In genomic region chr19:59196111-59196666, GRCm38 (mm10) we compare ENCODE assay signal across 10 mouse cellular contexts. TPM values are rescaled to one million over a fixed set of nuclear protein-coding genes. Genes with fewer than 3 reads are reported as not detected.
DNase-seq lines count a peak whose midpoint lies in the region; ATAC-seq and TF ChIP-seq lines count a peak whose summit lies in the region.
"Had no signal": no experiment of that assay in that cellular context is flagged by ENCODE, and none has a peak within 500 bp of the region (broad histone marks: within the 10 kb centered on the region; RNA-seq: fewer than 3 reads in every experiment).

No protein-coding gene starts in this region.

- H3K36me3 ChIP-seq in ES-Bruce4 (ENCODE audit: control insufficient read depth, insufficient read depth, low read length, poor library complexity, severe bottlenecking): no peaks in the 10 kb centered on the region
- no peaks in the 10 kb centered on the region for H3K36me3 ChIP-seq in embryonic facial prominence, embryonic 10.5 days (replicated peaks)
- no peaks in the 10 kb centered on the region for H3K36me3 ChIP-seq in hindbrain, embryonic 13.5 days
- H3K36me3 ChIP-seq: heart, embryonic 13.5 days had no signal

- no peak for TF ChIP-seq POLR2A in ES-Bruce4 (IDR thresholded peaks at IDR 0.05; ENCODE audit: insufficient read depth, low read length)

- no peaks in the 10 kb centered on the region; the same call in 1 of the 2 replicates for H3K9me3 ChIP-seq in ES-Bruce4 (replicated peaks; ENCODE audit: control insufficient read depth, insufficient read depth, low read length, poor library complexity, severe bottlenecking)
- peaks cover 11% of the 10 kb centered on the region; the same call in 1 of the 2 replicates for H3K9me3 ChIP-seq in embryonic facial prominence, embryonic 10.5 days
- H3K9me3 ChIP-seq in hindbrain, embryonic 13.5 days: no peaks in the 10 kb centered on the region

- TF ChIP-seq CTCF in ES-Bruce4 (IDR thresholded peaks at IDR 0.05; ENCODE audit: low read depth, low read length): peak; percentile 63

- WGBS in embryonic facial prominence, embryonic 10.5 days: under 1% methylated on average over 15 of the region's 15 CpGs
- WGBS in hindbrain, embryonic 13.5 days: 2% methylated on average over 15 of the region's 15 CpGs

- ATAC-seq in hindbrain, embryonic 13.5 days (ENCODE audit: low FRiP score): 0 out of 2 replicates have a peak, but pooled peaks have one; percentile 49
- ATAC-seq in megakaryocyte-erythroid progenitor cell, adult 5-6 weeks (replicated peaks; ENCODE audit: low FRiP score, low TSS enrichment, poor library complexity, severe bottlenecking): peak; percentile 70; the same call in 1 of the 2 replicates

- peaks cover 3% of the 10 kb centered on the region; the same call in 1 of the 2 replicates for H3K27me3 ChIP-seq in ES-Bruce4 (ENCODE audit: control insufficient read depth, insufficient read depth, low read length, poor library complexity, severe bottlenecking)
- peaks cover 71% of the 10 kb centered on the region for H3K27me3 ChIP-seq in embryonic facial prominence, embryonic 10.5 days (replicated peaks; ENCODE audit: low read depth, poor library complexity, severe bottlenecking)
- H3K27me3 ChIP-seq in hindbrain, embryonic 13.5 days: peaks cover 81% of the 10 kb centered on the region

- H3K9ac ChIP-seq in ES-Bruce4 (ENCODE audit: low read depth, poor library complexity, severe bottlenecking): no peak overlapping the region
- H3K9ac ChIP-seq in hindbrain, embryonic 13.5 days: no peak overlapping the region
- H3K9ac ChIP-seq: heart, embryonic 13.5 days had no signal

- H3K27ac ChIP-seq in ES-Bruce4 (ENCODE audit: insufficient read depth, low read length): no peak overlapping the region
- no peak overlapping the region; the same call in 1 of the 2 replicates for H3K27ac ChIP-seq in embryonic facial prominence, embryonic 10.5 days (replicated peaks)
- no peak overlapping the region for H3K27ac ChIP-seq in hindbrain, embryonic 13.5 days
- H3K27ac ChIP-seq: heart, embryonic 13.5 days had no signal

- DNase-seq in cerebellum, postnatal 25 days: peak; percentile 44 to 52
- DNase-seq in cerebellum, adult 8-10 months: no peak
- DNase-seq in embryonic facial prominence, embryonic 10.5 days (ENCODE audit: low spot score): peak; percentile 75
- peak; percentile 63 to 76 for DNase-seq in layer of hippocampus, postnatal 10 days (ENCODE audit: low spot score in 2 of 2)
- DNase-seq in thymus, postnatal 25 days: peak; percentile 27

- no peak overlapping the region for H3K4me3 ChIP-seq in ES-Bruce4 (ENCODE audit: low read depth, low read length)
- H3K4me3 ChIP-seq in embryonic facial prominence, embryonic 10.5 days: peak overlapping the region; percentile 26; the same call in 1 of the 2 replicates
- no peak overlapping the region for H3K4me3 ChIP-seq in hindbrain, embryonic 13.5 days
- H3K4me3 ChIP-seq: heart, embryonic 13.5 days had no signal

- TF ChIP-seq EP300 in ES-Bruce4 (IDR thresholded peaks at IDR 0.05; ENCODE audit: insufficient read depth, low read depth, low read length): no peak

- no peak overlapping the region for H3K4me2 ChIP-seq in hindbrain, embryonic 13.5 days
- H3K4me2 ChIP-seq: heart, embryonic 13.5 days had no signal

- H3K4me1 ChIP-seq in ES-Bruce4 (ENCODE audit: control insufficient read depth, insufficient read depth, low read length): no peaks in the 10 kb centered on the region
- peaks cover 18% of the 10 kb centered on the region; the same call in 1 of the 2 replicates for H3K4me1 ChIP-seq in embryonic facial prominence, embryonic 10.5 days
- H3K4me1 ChIP-seq in hindbrain, embryonic 13.5 days (replicated peaks): peaks cover 6% of the 10 kb centered on the region; the same call in 1 of the 2 replicates

RNA-seq across cellular contexts. Expression of gene Kcnk18, which starts 22.8 kb away (rescaled TPM):
- polyA plus RNA-seq in ES-Bruce4 (2011; ENCODE audit: insufficient read depth, insufficient read length, low read depth, missing spikeins): not detected in 2 replicates
- 0.04 TPM in 1 of 2 replicates, not detected in the other for polyA plus RNA-seq in embryonic facial prominence, embryonic 10.5 days (2016; fragmentation: Nextera tagmentation; extraction: Ambion mirVana)
- not detected in 2 replicates for polyA plus RNA-seq in hindbrain, embryonic 13.5 days (2015; fragmentation: Nextera tagmentation; extraction: Ambion mirVana)
- not detected for total RNA-seq in layer of hippocampus, postnatal 10 days (2021)
- not detected in 2 replicates for total RNA-seq in megakaryocyte-erythroid progenitor cell, adult 5-6 weeks (2014; fragmentation: Nextera tagmentation)
- total RNA-seq in megakaryocyte-erythroid progenitor cell, adult 5-6 weeks (2017): not detected in 2 replicates
- total RNA-seq: neutrophil, adult 5-6 weeks had no signal
- polyA plus RNA-seq: heart, embryonic 13.5 days had no signal

RNA-seq across cellular contexts. Expression of gene Vax1, which starts 26.3 kb away (rescaled TPM):
- polyA plus RNA-seq in ES-Bruce4 (2011; ENCODE audit: insufficient read depth, insufficient read length, low read depth, missing spikeins): not detected in 2 replicates
- polyA plus RNA-seq in embryonic facial prominence, embryonic 10.5 days (2016; fragmentation: Nextera tagmentation; extraction: Ambion mirVana): 1.2 and 1.7 TPM in 2 replicates
- not detected in 2 replicates for polyA plus RNA-seq in hindbrain, embryonic 13.5 days (2015; fragmentation: Nextera tagmentation; extraction: Ambion mirVana)
- total RNA-seq in layer of hippocampus, postnatal 10 days (2021): 1 to 10 TPM; 1.7 to 2.9 TPM
- not detected in 2 replicates for total RNA-seq in megakaryocyte-erythroid progenitor cell, adult 5-6 weeks (2014; fragmentation: Nextera tagmentation)
- not detected in 2 replicates for total RNA-seq in megakaryocyte-erythroid progenitor cell, adult 5-6 weeks (2017)
- total RNA-seq: neutrophil, adult 5-6 weeks had no signal
- polyA plus RNA-seq: heart, embryonic 13.5 days had no signal
